Comparison of ENCODE assay signal across 8 mouse cellular contexts in the genomic region with DNA sequence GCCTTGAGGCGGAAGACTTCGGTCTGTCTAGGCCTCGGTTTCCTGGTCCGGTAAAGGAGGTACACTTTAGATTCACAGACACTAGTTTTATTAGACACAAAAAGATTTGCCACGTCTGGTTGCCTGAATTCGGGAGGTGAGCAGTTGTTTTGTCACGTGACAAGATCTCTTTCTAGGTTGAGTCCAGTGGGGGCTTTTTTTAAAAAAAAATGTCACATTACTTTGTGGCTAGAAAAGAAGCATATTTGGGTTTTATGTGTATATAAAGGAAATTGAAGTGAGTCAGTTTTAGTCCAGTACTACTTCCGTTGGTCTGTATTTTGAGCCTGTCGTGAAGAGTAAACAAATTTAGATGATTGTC. TPM values are rescaled to one million over a fixed set of nuclear protein-coding genes. Genes with fewer than 3 reads are reported as not detected.
A peak's percentile ranks its signal among the peaks of the same experiment; 100 is the strongest.
DNase-seq lines count a peak whose midpoint lies in the region; ATAC-seq and TF ChIP-seq lines count a peak whose summit lies in the region.

No protein-coding gene starts in this region.

- no peaks in the 10 kb centered on the region for H3K4me1 ChIP-seq in lung, postnatal 0 days (ENCODE audit: insufficient read depth, low read depth, low read length)
- H3K4me1 ChIP-seq in erythroblast, embryonic 14.5 days (ENCODE audit: control insufficient read depth), result peaks cover 19% of the 10 kb centered on the region
- H3K4me1 ChIP-seq in limb, embryonic 12.5 days (replicated peaks), result peaks cover 6% of the 10 kb centered on the region
- no peaks in the 10 kb centered on the region for H3K4me1 ChIP-seq in stomach, embryonic 14.5 days (ENCODE audit: control insufficient read depth, insufficient read depth, low read length)

- peak; percentile 7 for DNase-seq in lung, postnatal 0 days (ENCODE audit: low spot score)
- DNase-seq in lung, adult 18-20 months, result no peak
- no peak for DNase-seq in layer of hippocampus, postnatal 10 days (ENCODE audit: low spot score in 2 of 2)
- no peak for DNase-seq in T-cell, adult 2 months (ENCODE audit: low spot score)
- DNase-seq in cerebellum, postnatal 10 days, result no peak

- H3K9me3 ChIP-seq in lung, postnatal 0 days (ENCODE audit: low read length), result no peaks in the 10 kb centered on the region
- no peaks in the 10 kb centered on the region for H3K9me3 ChIP-seq in erythroblast, embryonic 14.5 days (ENCODE audit: control insufficient read depth, low read length)
- H3K9me3 ChIP-seq in limb, embryonic 12.5 days, result no peaks in the 10 kb centered on the region
- H3K9me3 ChIP-seq in stomach, embryonic 14.5 days (ENCODE audit: control insufficient read depth, low read depth, low read length), result no peaks in the 10 kb centered on the region

- no peaks in the 10 kb centered on the region for H3K36me3 ChIP-seq in lung, postnatal 0 days (ENCODE audit: insufficient read depth, low read length)
- peaks cover 17% of the 10 kb centered on the region for H3K36me3 ChIP-seq in erythroblast, embryonic 14.5 days (ENCODE audit: control insufficient read depth)
- H3K36me3 ChIP-seq in limb, embryonic 12.5 days, result peaks cover 12% of the 10 kb centered on the region
- peaks cover 9% of the 10 kb centered on the region; the same call in 1 of the 2 replicates for H3K36me3 ChIP-seq in stomach, embryonic 14.5 days (ENCODE audit: control insufficient read depth, insufficient read depth, low read length)

- H3K27me3 ChIP-seq in lung, postnatal 0 days (replicated peaks; ENCODE audit: insufficient read depth, low read length), result no peaks in the 10 kb centered on the region
- no peaks in the 10 kb centered on the region for H3K27me3 ChIP-seq in erythroblast, embryonic 14.5 days (ENCODE audit: control insufficient read depth)
- no peaks in the 10 kb centered on the region for H3K27me3 ChIP-seq in limb, embryonic 12.5 days
- no peaks in the 10 kb centered on the region for H3K27me3 ChIP-seq in stomach, embryonic 14.5 days (ENCODE audit: control insufficient read depth, insufficient read depth, low read length)

- 0 out of 2 replicates have a peak overlapping the region, but pooled peaks have one; percentile 19 for H3K9ac ChIP-seq in lung, postnatal 0 days (replicated peaks; ENCODE audit: low read depth)
- peak overlapping the region; percentile 63 for H3K9ac ChIP-seq in limb, embryonic 12.5 days (replicated peaks)
- peak overlapping the region; percentile 41 for H3K9ac ChIP-seq in stomach, embryonic 14.5 days (replicated peaks; ENCODE audit: low read depth, low read length)

- TF ChIP-seq EP300 in lung, postnatal 0 days (IDR thresholded peaks at IDR 0.05), result no peak

- 1% methylated on average over 9 of the region's 9 CpGs for WGBS in lung, postnatal 0 days
- under 1% methylated on average over 9 of the region's 9 CpGs for WGBS in limb, embryonic 12.5 days
- WGBS in stomach, embryonic 14.5 days, result 0% methylated on average over 9 of the region's 9 CpGs

- H3K4me2 ChIP-seq in lung, postnatal 0 days (replicated peaks; ENCODE audit: low read depth, low read length), result peak overlapping the region; percentile 83
- H3K4me2 ChIP-seq in limb, embryonic 12.5 days, result peak overlapping the region; percentile 61
- peak overlapping the region; percentile 37 for H3K4me2 ChIP-seq in stomach, embryonic 14.5 days (replicated peaks; ENCODE audit: low read depth, low read length)

- TF ChIP-seq CTCF in lung, postnatal 0 days (IDR thresholded peaks at IDR 0.05), result no peak

- ATAC-seq in lung, postnatal 0 days, result no peak
- no peak; the same call in 1 of the 2 replicates for ATAC-seq in limb, embryonic 12.5 days (ENCODE audit: insufficient number of reproducible peaks, insufficient read depth, low FRiP score, low TSS enrichment, low read depth)
- no peak for ATAC-seq in stomach, embryonic 14.5 days (ENCODE audit: insufficient number of reproducible peaks, insufficient read depth, low FRiP score, low read depth)

- peak overlapping the region; percentile 86 for H3K4me3 ChIP-seq in lung, postnatal 0 days (ENCODE audit: low read depth, low read length)
- peak overlapping the region; percentile 79 for H3K4me3 ChIP-seq in erythroblast, embryonic 14.5 days (replicated peaks)
- H3K4me3 ChIP-seq in limb, embryonic 12.5 days (replicated peaks), result peak overlapping the region; percentile 82
- H3K4me3 ChIP-seq in stomach, embryonic 14.5 days (ENCODE audit: low read depth, low read length), result peak overlapping the region; percentile 83

- H3K27ac ChIP-seq in lung, postnatal 0 days (ENCODE audit: low read length), result no peak overlapping the region
- peak overlapping the region; percentile 86 for H3K27ac ChIP-seq in limb, embryonic 12.5 days
- H3K27ac ChIP-seq in stomach, embryonic 14.5 days (ENCODE audit: low read length), result no peak overlapping the region; the same call in 1 of the 2 replicates

RNA-seq across cellular contexts. Expression of gene Kif20b, which starts 0.4 kb away (rescaled TPM):
- 4.2 and 7.8 TPM in 2 replicates for polyA plus RNA-seq in lung, postnatal 0 days (2015; fragmentation: Nextera tagmentation; extraction: Ambion mirVana)
- polyA plus RNA-seq in erythroblast, embryonic 14.5 days (2012), result 0.36 and 0.38 TPM in 2 replicates
- polyA plus RNA-seq in limb, embryonic 12.5 days (2016; fragmentation: Nextera tagmentation; extraction: Ambion mirVana), result 81.9 and 83.2 TPM in 2 replicates
- 71.4 and 77.5 TPM in 2 replicates for polyA plus RNA-seq in stomach, embryonic 14.5 days (2014; fragmentation: Nextera tagmentation; extraction: Ambion mirVana)
- total RNA-seq in layer of hippocampus, postnatal 10 days (2021), result 1 to 10 TPM; 2.6 to 2.8 TPM

RNA-seq across cellular contexts. Expression of gene Pank1, which starts 43.3 kb away (rescaled TPM):
- 5.6 and 8.1 TPM in 2 replicates for polyA plus RNA-seq in lung, postnatal 0 days (2015; fragmentation: Nextera tagmentation; extraction: Ambion mirVana)
- polyA plus RNA-seq in erythroblast, embryonic 14.5 days (2012), result 0.01 TPM in 1 of 2 replicates, not detected in the other
- polyA plus RNA-seq in limb, embryonic 12.5 days (2016; fragmentation: Nextera tagmentation; extraction: Ambion mirVana), result 8.4 and 9.4 TPM in 2 replicates
- polyA plus RNA-seq in stomach, embryonic 14.5 days (2014; fragmentation: Nextera tagmentation; extraction: Ambion mirVana), result 9.6 and 10.0 TPM in 2 replicates
- 10 to 100 TPM; 18.4 to 18.7 TPM for total RNA-seq in layer of hippocampus, postnatal 10 days (2021)
